Mouse (Mus musculus): ENCODE measurements around the gene D6Ertd527e.

- TF ChIP-seq POLR2A (IDR thresholded peaks at IDR 0.05; ENCODE audit: insufficient read depth, low read depth, low read length) (no peak), CTCF (IDR thresholded peaks at IDR 0.05) (no peak), EP300 (IDR thresholded peaks at IDR 0.05; ENCODE audit: insufficient read depth, low read depth, low read length) (no peak)
These were observed 43.4 kb downstream of the D6Ertd527e start for GRCm38 (mm10) chr6:87147921-87148320.

All from heart, adult 2 months (tissue).